Mouse (Mus musculus) erythroblast, embryonic 14.5 days (primary cell): ENCODE results near the gene Cep128.

Source experiments
- GATA1 ChIP-seq: IDR thresholded peaks from 2 replicates; pipeline ENCODE4 v1.6.1; 2012; ENCODE audit warnings: low read length, inconsistent platforms, mixed read lengths
- TAL1 ChIP-seq: IDR thresholded peaks from 3 replicates; pipeline ENCODE4 v1.6.1; 2012; ENCODE audit warnings: low read length, inconsistent platforms, mixed read lengths

- TF ChIP-seq TAL1 (no peak), GATA1 (no peak)
Measured at GRCm38 (mm10) chr12:91065423-91065822, 318.8 kb downstream of the Cep128 start.
